Mouse (Mus musculus) heart, embryonic 16.5 days (tissue): ENCODE data around the gene Crxos. TPM values are rescaled to one million over a fixed set of nuclear protein-coding genes. Genes with fewer than 3 reads are reported as not detected.
"Not testable (repeated sequence)": the region's sequence is repeated elsewhere in the genome, so short reads cannot be mapped to it uniquely, and the experiment has no call there.

ENCODE experiments used
- ATAC-seq: fragments of 200-750 bp; cut with Nextera tagmentation; replicated peaks from 2 replicates; pipeline ENCODE4 v1.8.0; 2017; ENCODE audit warnings: moderate number of reproducible peaks; ENCODE audit not compliant: insufficient read depth, low FRiP score; ENCODE audit errors: extremely low read depth
- H3K27ac ChIP-seq: fragments of 300-500 bp; sonication (generic); 2 replicates; pipeline ENCODE4 v1.5.1; 2014; ENCODE audit warnings: mild to moderate bottlenecking, low read length, control low read depth, moderate library complexity
- H3K27me3 ChIP-seq: fragments of 300-500 bp; sonication (generic); 2 replicates; pipeline ENCODE4 v1.6.1; 2014; ENCODE audit warnings: low read length, mixed read lengths; ENCODE audit not compliant: control insufficient read depth, insufficient read depth
- H3K36me3 ChIP-seq: fragments of 300-500 bp; sonication (generic); 2 replicates; pipeline ENCODE4 v1.6.1; 2014; ENCODE audit not compliant: control insufficient read depth, insufficient read depth
- H3K4me1 ChIP-seq: fragments of 300-500 bp; sonication (generic); 2 replicates; pipeline ENCODE4 v1.6.1; 2014; ENCODE audit warnings: low read length, mixed read lengths; ENCODE audit not compliant: control insufficient read depth, insufficient read depth
- H3K4me2 ChIP-seq: fragments of 300-500 bp; sonication (generic); 2 replicates; pipeline ENCODE4 v1.6.1; 2014; ENCODE audit warnings: low read depth, mild to moderate bottlenecking, control low read depth, low read length
- H3K4me3 ChIP-seq: fragments of 300-500 bp; sonication (generic); 2 replicates; pipeline ENCODE4 v1.5.1; 2014; ENCODE audit warnings: mild to moderate bottlenecking, control low read depth, low read length
- H3K9ac ChIP-seq: fragments of 300-500 bp; sonication (generic); 2 replicates; pipeline ENCODE4 v1.6.1; 2014; ENCODE audit warnings: low read length, control low read depth
- H3K9me3 ChIP-seq: fragments of 300-500 bp; sonication (generic); replicated peaks from 2 replicates; pipeline ENCODE4 v1.6.1; 2016; ENCODE audit warnings: low read length; ENCODE audit not compliant: control insufficient read depth
- WGBS: fragments of 180-500 bp; shearing (Covaris S2); extraction: QIAGEN DNeasy Blood & Tissue Kit; methylation state at CpG from one replicate; pipeline ENCODE4 v1.1.7; 2014; 5-methylcytosine and 5-hydroxymethylcytosine counted together
- polyA plus RNA-seq: library from polyadenylated mRNA; unstranded; fragments of >200 nt; fragmentation: Nextera tagmentation; extraction: Ambion mirVana; gene quantifications from 2 replicates; pipeline ENCODE4 v1.2.1, GENCODE M21; 2015

The Crxos gene
- polyA plus RNA-seq, 1 experiment from 2014 or later: not detected

DNA sequence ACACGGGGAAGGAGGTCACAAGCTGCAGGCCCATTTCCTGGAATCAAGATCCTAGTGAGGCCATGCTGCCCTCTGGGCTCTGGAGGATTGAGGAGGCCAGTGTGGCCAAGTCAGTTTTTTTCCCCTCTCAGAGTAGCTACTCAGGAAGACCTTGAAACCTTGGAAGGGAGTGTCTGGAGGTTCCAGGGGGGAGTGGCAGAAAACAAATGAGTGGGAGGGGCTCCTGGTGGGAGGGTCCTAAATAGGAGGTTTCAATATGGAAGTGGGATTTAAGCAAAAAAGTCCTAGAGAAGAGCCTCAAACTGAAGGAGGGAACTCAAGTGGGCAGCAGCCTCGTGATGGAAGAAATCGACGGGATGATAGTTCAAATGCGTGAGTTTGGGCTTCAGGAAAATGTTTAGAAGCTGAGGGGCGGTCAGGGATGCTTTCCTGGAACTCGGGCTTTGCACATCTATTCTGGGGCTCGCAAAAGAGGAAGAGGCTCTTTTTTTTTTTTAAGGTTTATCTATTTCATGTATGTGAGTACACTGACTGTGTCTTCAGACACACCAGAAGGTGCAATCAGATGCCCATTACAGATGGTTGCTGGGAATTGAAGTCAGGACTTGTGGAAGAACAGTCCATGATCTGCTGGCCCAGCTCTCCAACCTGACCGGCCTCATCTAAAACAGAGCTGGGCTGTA, 19.1 kb downstream of the Crxos start:
- H3K27ac ChIP-seq: no peak overlapping the region
- no peaks in the 10 kb centered on the region for H3K9me3 ChIP-seq
- no peaks in the 10 kb centered on the region for H3K27me3 ChIP-seq
- no peak overlapping the region for H3K9ac ChIP-seq
- ATAC-seq: no peak
- no peak overlapping the region for H3K4me2 ChIP-seq
- 66% methylated on average over 9 of the region's 9 CpGs for WGBS
- H3K4me3 ChIP-seq: no peak overlapping the region
- no peaks in the 10 kb centered on the region for H3K4me1 ChIP-seq
- H3K36me3 ChIP-seq: no peaks in the 10 kb centered on the region

DNA sequence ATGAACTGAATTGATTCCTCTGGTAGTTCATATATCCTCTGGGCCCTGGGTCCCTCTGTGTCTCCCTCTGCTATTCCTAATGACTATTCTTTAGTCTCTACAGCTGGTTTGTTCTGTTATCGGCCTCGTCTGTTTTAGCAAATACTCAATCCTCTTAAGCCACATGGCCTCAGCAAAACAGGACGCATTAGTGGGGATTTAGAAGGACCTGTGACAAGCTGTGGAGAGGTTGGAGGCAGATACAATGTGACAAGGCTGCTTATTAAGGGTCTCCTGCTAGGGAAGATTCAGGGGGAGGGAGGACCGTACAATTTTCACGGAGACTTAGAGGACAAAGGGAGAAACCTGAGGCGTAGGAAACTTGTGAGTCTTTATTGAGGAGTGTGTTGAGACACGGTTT, 23.4 kb downstream of the Crxos start:
- no peaks in the 10 kb centered on the region for H3K36me3 ChIP-seq
- no peaks in the 10 kb centered on the region for H3K4me1 ChIP-seq
- no peak overlapping the region for H3K27ac ChIP-seq
- no peak overlapping the region for H3K9ac ChIP-seq
- WGBS: 75% methylated on average over 7 of the region's 7 CpGs
- no peak overlapping the region for H3K4me2 ChIP-seq
- H3K9me3 ChIP-seq: no peaks in the 10 kb centered on the region
- no peaks in the 10 kb centered on the region for H3K27me3 ChIP-seq
- ATAC-seq: no peak
- H3K4me3 ChIP-seq: no peak overlapping the region

DNA sequence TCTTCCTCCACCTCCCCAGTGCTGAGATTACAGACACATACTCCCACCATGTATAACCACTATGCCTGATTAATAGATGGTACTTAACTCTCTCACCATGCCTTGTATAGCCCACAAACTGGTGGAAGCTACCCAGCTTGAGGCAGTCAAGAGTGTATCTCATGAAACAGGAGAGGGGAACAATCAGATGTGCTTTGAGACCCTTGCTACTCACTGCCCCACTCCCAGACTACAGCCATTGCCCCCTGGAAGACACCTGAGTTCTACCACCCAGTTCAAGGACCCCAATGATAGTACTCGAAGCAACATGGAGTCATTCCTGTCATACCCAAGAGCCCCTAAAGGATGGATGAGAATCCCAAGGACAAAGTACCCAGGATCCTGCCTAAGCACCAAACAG, 24.2 kb downstream of the Crxos start:
- no peaks in the 10 kb centered on the region for H3K27me3 ChIP-seq
- H3K4me2 ChIP-seq: no peak overlapping the region
- H3K9me3 ChIP-seq: no peaks in the 10 kb centered on the region
- H3K27ac ChIP-seq: no peak overlapping the region
- no peaks in the 10 kb centered on the region for H3K4me1 ChIP-seq
- no peaks in the 10 kb centered on the region for H3K36me3 ChIP-seq
- ATAC-seq: no peak
- no peak overlapping the region for H3K4me3 ChIP-seq
- no peak overlapping the region for H3K9ac ChIP-seq
- 68% methylated on average over 1 of the region's 1 CpGs for WGBS

DNA sequence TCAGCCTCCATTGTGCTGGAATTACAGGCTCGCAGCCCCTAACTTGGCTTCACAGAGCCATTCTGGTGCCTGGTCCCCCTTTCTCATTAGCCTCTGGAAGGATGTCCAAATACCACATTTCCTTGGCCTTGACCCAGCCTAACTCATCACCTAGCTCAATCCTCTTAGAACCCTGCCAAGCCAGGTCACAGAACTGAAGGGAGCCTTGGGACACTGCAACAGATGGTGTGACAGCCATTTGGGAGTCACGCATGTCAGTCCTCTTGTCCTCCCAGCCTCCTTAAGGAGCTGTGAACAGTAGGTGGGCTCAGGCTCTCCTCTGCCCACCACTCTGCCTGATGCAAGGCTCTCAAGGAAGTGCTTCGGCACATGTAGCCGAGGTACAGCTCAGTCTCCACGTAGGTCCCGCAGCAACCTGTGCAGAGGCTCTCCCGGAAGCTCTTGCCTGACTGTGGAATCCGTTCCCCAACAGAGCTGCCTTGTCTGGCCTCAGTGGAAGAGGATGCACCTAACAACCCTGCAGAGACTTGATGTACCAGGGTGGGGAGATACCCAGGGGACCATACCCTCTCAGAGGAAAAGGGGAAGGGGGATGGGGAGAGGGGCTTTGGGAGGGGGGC, 25.7 kb downstream of the Crxos start:
- Histone ChIP-seq H3K9me3 (no peaks in the 10 kb centered on the region), H3K36me3 (no peaks in the 10 kb centered on the region), H3K27ac (no peak overlapping the region), H3K4me1 (no peaks in the 10 kb centered on the region), H3K4me3 (no peak overlapping the region), H3K27me3 (no peaks in the 10 kb centered on the region), H3K4me2 (no peak overlapping the region), H3K9ac (no peak overlapping the region)
- no peak for ATAC-seq
- 52% methylated on average over 8 of the region's 8 CpGs for WGBS

DNA sequence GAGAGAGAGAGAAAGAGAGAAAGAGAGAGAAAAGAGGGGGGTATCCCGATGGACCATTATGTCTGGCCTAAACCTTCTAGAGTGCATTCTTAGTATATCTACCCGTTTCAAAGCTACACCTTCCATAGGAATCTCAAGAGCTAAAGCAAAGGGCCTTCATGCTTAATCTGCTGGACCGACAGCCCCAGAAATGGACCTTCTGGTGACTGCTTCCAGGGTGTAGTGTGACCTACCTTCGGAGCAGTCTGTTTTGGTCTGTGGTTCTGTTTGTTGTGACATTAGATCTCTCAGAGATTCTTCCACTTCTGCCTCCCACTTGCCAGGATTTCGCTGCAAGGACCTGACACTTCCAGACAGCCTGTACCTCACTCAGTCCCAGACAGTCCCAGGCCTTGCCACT, 28.1 kb downstream of the Crxos start:
- WGBS: 70% methylated on average over 5 of the region's 5 CpGs
- Histone ChIP-seq H3K4me3 (no peak overlapping the region), H3K27ac (no peak overlapping the region), H3K27me3 (no peaks in the 10 kb centered on the region), H3K36me3 (no peaks in the 10 kb centered on the region), H3K4me2 (no peak overlapping the region), H3K9ac (no peak overlapping the region), H3K9me3 (no peaks in the 10 kb centered on the region), H3K4me1 (no peaks in the 10 kb centered on the region)
- ATAC-seq: no peak

DNA sequence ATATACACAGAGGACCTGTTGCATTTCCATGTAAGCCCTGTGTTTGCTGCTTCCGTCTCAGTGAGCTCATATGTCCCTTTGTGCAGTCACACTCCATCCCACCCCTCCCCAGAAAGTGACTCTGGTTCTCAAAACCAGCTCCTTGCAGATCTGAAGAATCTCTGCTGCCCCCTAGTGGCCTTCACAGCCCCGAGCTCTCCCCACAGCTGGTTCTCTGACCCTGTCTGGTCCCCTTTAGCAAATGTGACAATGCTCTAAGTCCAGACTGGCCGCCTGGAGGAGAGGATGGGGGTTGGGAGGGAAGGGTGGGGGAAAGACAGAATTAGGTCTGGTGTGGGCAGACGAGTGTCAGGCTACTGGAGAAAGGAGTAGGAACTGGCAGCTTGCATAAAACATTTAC, 29.8 kb downstream of the Crxos start:
- H3K27me3 ChIP-seq: no peaks in the 10 kb centered on the region
- no peak overlapping the region for H3K4me2 ChIP-seq
- under 1% methylated on average over 4 of the region's 4 CpGs for WGBS
- H3K4me1 ChIP-seq: no peaks in the 10 kb centered on the region
- H3K36me3 ChIP-seq: peaks cover 3% of the 10 kb centered on the region; the same call in 1 of the 2 replicates
- no peak overlapping the region for H3K9ac ChIP-seq
- no peak overlapping the region for H3K4me3 ChIP-seq
- ATAC-seq: peak; percentile 56; the same call in 1 of the 2 replicates
- H3K9me3 ChIP-seq: no peaks in the 10 kb centered on the region
- no peak overlapping the region for H3K27ac ChIP-seq

DNA sequence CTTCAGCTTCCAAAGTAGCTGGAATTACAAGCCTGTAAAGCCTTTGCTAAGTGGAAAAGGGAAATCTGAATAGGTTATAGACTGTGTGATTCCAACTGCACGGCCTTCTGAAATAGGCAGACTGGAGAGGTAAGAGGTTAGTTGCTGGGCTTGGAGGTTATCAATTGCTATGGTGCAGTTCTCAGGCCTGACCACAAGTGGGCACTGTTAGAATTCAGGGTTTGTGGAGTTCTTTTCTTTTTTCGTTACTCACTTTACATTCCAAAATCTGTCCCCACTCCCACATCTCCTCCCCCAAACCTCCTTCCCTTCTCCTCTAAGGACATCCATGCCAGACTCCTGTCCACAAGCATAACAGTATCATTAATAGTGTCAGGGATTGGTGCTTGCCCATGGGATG, 31.8 kb downstream of the Crxos start:
- H3K27ac ChIP-seq: no peak overlapping the region
- no peak for ATAC-seq
- H3K9ac ChIP-seq: no peak overlapping the region
- H3K4me2 ChIP-seq: no peak overlapping the region
- H3K4me1 ChIP-seq: no peaks in the 10 kb centered on the region
- H3K27me3 ChIP-seq: no peaks in the 10 kb centered on the region
- H3K36me3 ChIP-seq: peaks cover 10% of the 10 kb centered on the region
- no peaks in the 10 kb centered on the region for H3K9me3 ChIP-seq
- WGBS: 28% methylated on average over 2 of the region's 2 CpGs
- no peak overlapping the region for H3K4me3 ChIP-seq

DNA sequence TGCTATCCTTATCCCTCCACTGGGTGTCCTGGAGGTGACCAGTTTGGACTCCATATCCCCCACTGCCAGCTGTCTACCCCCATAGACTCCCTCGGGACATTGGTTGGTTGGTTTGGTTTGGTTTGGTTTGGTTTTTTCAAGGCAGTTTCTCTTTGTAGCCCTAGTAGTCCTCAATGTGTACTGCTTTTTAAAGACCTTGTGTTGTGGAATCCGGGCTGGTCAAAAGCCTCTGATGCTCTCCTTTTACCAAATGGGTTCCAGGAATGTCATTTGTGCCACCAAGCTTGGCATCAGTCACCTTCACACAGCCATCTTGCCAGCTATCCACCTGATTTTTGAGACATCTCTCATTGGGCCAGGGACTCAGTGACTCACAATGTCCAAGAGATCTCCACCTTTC, 32.3 kb downstream of the Crxos start:
- ATAC-seq: no peak
- H3K4me3 ChIP-seq: no peak overlapping the region
- no peaks in the 10 kb centered on the region for H3K9me3 ChIP-seq
- H3K27me3 ChIP-seq: no peaks in the 10 kb centered on the region
- no peak overlapping the region for H3K27ac ChIP-seq
- H3K36me3 ChIP-seq: peaks cover 15% of the 10 kb centered on the region
- H3K4me2 ChIP-seq: no peak overlapping the region
- H3K4me1 ChIP-seq: no peaks in the 10 kb centered on the region
- WGBS: 88% methylated on average over 2 of the region's 2 CpGs
- no peak overlapping the region for H3K9ac ChIP-seq

DNA sequence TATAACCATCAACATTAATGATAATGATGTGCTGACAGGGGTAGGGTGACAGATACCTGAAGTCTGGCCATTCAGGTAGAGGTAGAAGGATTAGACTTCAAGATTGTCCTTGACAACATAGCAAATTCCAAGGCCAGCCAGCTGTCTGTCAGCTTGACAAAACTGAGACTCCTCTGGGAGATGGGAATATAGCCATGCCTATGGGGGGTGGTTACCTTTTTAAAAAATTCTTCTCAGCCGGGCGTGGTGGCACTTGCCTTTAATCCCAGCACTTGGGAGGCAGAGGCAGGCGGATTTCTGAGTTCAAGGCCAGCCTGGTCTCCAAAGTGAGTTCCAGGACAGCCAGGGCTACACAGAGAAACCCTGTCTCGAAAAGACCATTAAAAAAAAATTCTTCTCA, 33.3 kb downstream of the Crxos start:
- not testable (repeated sequence) for H3K27me3 ChIP-seq, H3K4me2 ChIP-seq, H3K9ac ChIP-seq, ATAC-seq, H3K9me3 ChIP-seq, H3K27ac ChIP-seq, H3K4me1 ChIP-seq, H3K4me3 ChIP-seq
- H3K36me3 ChIP-seq: peaks cover 23% of the 10 kb centered on the region
- WGBS: 86% methylated on average over 4 of the region's 4 CpGs
